Mouse (Mus musculus): Measurements from ENCODE around the gene Gm26741. TPM values are rescaled to one million over a fixed set of nuclear protein-coding genes. Genes with fewer than 3 reads are reported as not detected.

Gm26741 gene
- not detected in 2 replicates for polyA plus RNA-seq (2015; fragmentation: Nextera tagmentation; extraction: Ambion mirVana)

GRCm38 (mm10) chr10:52358467-52358866 lies at the start of gene Gm26741:
TSS of gene Gm26741 (plus strand) at chr10:52358767.

GRCm38 (mm10) chr10:52381845-52382591 lies 23.5 kb downstream of the Gm26741 start, which contains the start of gene Gopc:
TSS of gene Gopc (minus strand) at chr10:52382124.

DNA sequence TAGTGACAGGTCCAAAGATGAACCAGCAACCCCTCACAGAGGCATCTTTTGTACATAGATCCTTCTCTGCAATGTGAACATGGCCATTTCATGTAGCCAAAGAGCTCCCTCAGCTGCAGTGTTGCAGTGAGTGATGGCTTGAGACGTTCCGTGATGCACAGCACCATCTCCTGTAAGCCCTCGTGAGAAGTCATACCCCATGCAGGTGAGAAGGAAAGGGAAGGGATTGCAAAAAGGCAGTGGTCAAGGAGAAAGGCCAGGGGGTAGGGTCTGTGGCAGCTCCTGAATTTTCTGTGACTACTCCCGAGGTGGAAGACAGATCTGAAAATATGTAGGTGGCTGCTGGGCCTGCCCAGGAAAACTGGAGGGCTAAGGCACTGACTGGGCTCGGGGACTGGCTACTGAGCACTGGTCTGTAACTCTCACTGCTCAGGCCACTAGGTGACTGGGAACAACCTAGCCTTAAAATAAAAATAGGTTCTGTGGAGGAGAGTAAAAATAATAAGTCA lies 30.4 kb downstream of the Gm26741 start, which contains the start of gene Nepn:
Nepn (plus strand) TSS at position 51 of the 509 bp plus-strand sequence.

Other genes starting within 250 kb of the Gm26741 start
- gene Ros1, start 163.5 kb upstream of the Gm26741 start, polyA plus RNA-seq (2015; fragmentation: Nextera tagmentation; extraction: Ambion mirVana) = not detected in 2 replicates
- gene Dcbld1, start 125.1 kb upstream of the Gm26741 start, polyA plus RNA-seq (2015; fragmentation: Nextera tagmentation; extraction: Ambion mirVana) = 19.9 and 21.9 TPM in 2 replicates
- 30.8 and 33.5 TPM in 2 replicates for gene Gopc, start 23.4 kb downstream of the Gm26741 start, polyA plus RNA-seq (2015; fragmentation: Nextera tagmentation; extraction: Ambion mirVana)
- not detected in 2 replicates for gene Nepn, start 30.2 kb downstream of the Gm26741 start, polyA plus RNA-seq (2015; fragmentation: Nextera tagmentation; extraction: Ambion mirVana)
- gene Nus1, start 58.8 kb downstream of the Gm26741 start, polyA plus RNA-seq (2015; fragmentation: Nextera tagmentation; extraction: Ambion mirVana) = 21.8 and 22.1 TPM in 2 replicates

Measured in neural tube, postnatal 0 days (tissue).